Mouse (Mus musculus) large intestine, adult 2 months (tissue): ENCODE measurements around the gene Cables2. TPM values are rescaled to one million over a fixed set of nuclear protein-coding genes. Genes with fewer than 3 reads are reported as not detected.
A peak's percentile ranks its signal among the peaks of the same experiment; 100 is the strongest.

Experiments used
- DNase-seq: peaks from one replicate; pipeline ENCODE4 v3.0.0-alpha.2; 2012; ENCODE audit warnings: low read depth, low spot score
- WGBS: fragments of 180-500 bp; shearing (Covaris S2); methylation state at CpG from one replicate; pipeline ENCODE4 v1.1.7; 2018; 5-methylcytosine and 5-hydroxymethylcytosine counted together
- polyA plus RNA-seq: library from polyadenylated mRNA; depleted of rRNA; stranded (reverse); fragments of >200 nt; gene quantifications from 2 replicates; pipeline ENCODE4 v1.2.3, GENCODE M21; 2012; rRNA removed

Cables2 gene
- 30.4 and 33.1 TPM in 2 replicates for polyA plus RNA-seq

- DNase-seq: peak; percentile 87
- WGBS: 2% methylated on average over 68 of the region's 68 CpGs
Measured at GRCm38 (mm10) chr2:180273394-180274244, at the start of gene Cables2. Cables2 (minus strand) TSS chr2:180273496.

- 54% methylated on average over 14 of the region's 14 CpGs for WGBS
- DNase-seq: no peak
Measured at GRCm38 (mm10) chr2:180322674-180323355, 49.5 kb upstream of the Cables2 start.

- DNase-seq: no peak
- WGBS: 88% methylated on average over 4 of the region's 4 CpGs
Measured at GRCm38 (mm10) chr2:180320216-180320615, 46.9 kb upstream of the Cables2 start.

GRCm38 (mm10) chr2:180317591-180317990 lies 44.3 kb upstream of the Cables2 start:
- no peak for DNase-seq
- WGBS: 88% methylated on average over 7 of the region's 7 CpGs

GRCm38 (mm10) chr2:180314292-180314691 lies 41.0 kb upstream of the Cables2 start:
- WGBS: 38% methylated on average over 2 of the region's 2 CpGs
- no peak for DNase-seq

GRCm38 (mm10) chr2:180311147-180311546 lies 37.9 kb upstream of the Cables2 start:
- WGBS: 73% methylated on average over 4 of the region's 4 CpGs

GRCm38 (mm10) chr2:180307680-180308079 lies 34.4 kb upstream of the Cables2 start:
- WGBS: 32% methylated on average over 2 of the region's 2 CpGs
- no peak for DNase-seq

More at GRCm38 (mm10) chr2:180311147-180311546, 37.9 kb upstream of the Cables2 start:
- DNase-seq: no peak

- no peak for DNase-seq
- 71% methylated on average over 8 of the region's 8 CpGs for WGBS
Measured at GRCm38 (mm10) chr2:180306423-180307168, 33.3 kb upstream of the Cables2 start.

- 73% methylated on average over 2 of the region's 2 CpGs for WGBS
Measured at GRCm38 (mm10) chr2:180306009-180306408, 32.7 kb upstream of the Cables2 start.

GRCm38 (mm10) chr2:180305490-180305889 lies 32.2 kb upstream of the Cables2 start:
- 75% methylated on average over 3 of the region's 3 CpGs for WGBS

More at GRCm38 (mm10) chr2:180306009-180306408, 32.7 kb upstream of the Cables2 start:
- DNase-seq: no peak

GRCm38 (mm10) chr2:180304554-180304953 lies 31.3 kb upstream of the Cables2 start:
- 55% methylated on average over 4 of the region's 4 CpGs for WGBS
- DNase-seq: no peak

More at GRCm38 (mm10) chr2:180305490-180305889, 32.2 kb upstream of the Cables2 start:
- no peak for DNase-seq

GRCm38 (mm10) chr2:180303468-180303867 lies 30.2 kb upstream of the Cables2 start:
- WGBS: 88% methylated on average over 12 of the region's 12 CpGs

GRCm38 (mm10) chr2:180302201-180302600 lies 28.9 kb upstream of the Cables2 start:
- WGBS: 88% methylated on average over 4 of the region's 4 CpGs
- no peak for DNase-seq

More at GRCm38 (mm10) chr2:180303468-180303867, 30.2 kb upstream of the Cables2 start:
- no peak for DNase-seq

GRCm38 (mm10) chr2:180300771-180301170 lies 27.5 kb upstream of the Cables2 start:
- 19% methylated on average over 5 of the region's 5 CpGs for WGBS

GRCm38 (mm10) chr2:180300252-180300651 lies 27.0 kb upstream of the Cables2 start:
- no peak for DNase-seq
- WGBS: 32% methylated on average over 2 of the region's 2 CpGs

More at GRCm38 (mm10) chr2:180300771-180301170, 27.5 kb upstream of the Cables2 start:
- no peak for DNase-seq

- no peak for DNase-seq
- 87% methylated on average over 8 of the region's 8 CpGs for WGBS
Measured at GRCm38 (mm10) chr2:180292906-180293305, 19.6 kb upstream of the Cables2 start.

GRCm38 (mm10) chr2:180292026-180292425 lies 18.7 kb upstream of the Cables2 start:
- 42% methylated on average over 4 of the region's 4 CpGs for WGBS
- DNase-seq: no peak

- WGBS: 43% methylated on average over 5 of the region's 5 CpGs
- DNase-seq: no peak
Measured at GRCm38 (mm10) chr2:180291566-180291965, 18.3 kb upstream of the Cables2 start.

GRCm38 (mm10) chr2:180290503-180290902 lies 17.2 kb upstream of the Cables2 start:
- 69% methylated on average over 6 of the region's 6 CpGs for WGBS
- DNase-seq: no peak
